Mouse (Mus musculus) MEL (cell line): ENCODE measurements around the gene Tbx19.

Experiments used
- CTCF ChIP-seq, 3 experiments: IDR thresholded peaks in 2 of 3; conservative IDR thresholded peaks in 1 of 3; 2 replicates each; pipeline ENCODE4 v1.5.1; 2011 to 2012; ENCODE audit warnings: low read length in 3 of 3, low read depth in 2 of 3, mild to moderate bottlenecking in 2 of 3, improper control_type of control experiment in 1 of 3, inconsistent platforms in 1 of 3, mixed read lengths in 1 of 3, moderate library complexity in 1 of 3; ENCODE audit not compliant: control insufficient read depth in 1 of 3, insufficient read depth in 1 of 3, poor library complexity in 1 of 3, severe bottlenecking in 1 of 3
- EP300 ChIP-seq, 2 experiments: IDR thresholded peaks; 2 replicates each; pipeline ENCODE4 v1.6.1; 2011; ENCODE audit warnings: improper control_type of control experiment in 2 of 2, low read length in 2 of 2, low read depth in 1 of 2, mild to moderate bottlenecking in 1 of 2
- POLR2AphosphoS2 ChIP-seq: IDR thresholded peaks from 2 replicates; pipeline ENCODE4 v1.6.1; 2011; ENCODE audit warnings: low read length, improper control_type of control experiment
- RAD21 ChIP-seq: IDR thresholded peaks from 2 replicates; pipeline ENCODE4 v1.6.1; 2011; ENCODE audit warnings: mild to moderate bottlenecking, low read depth, low read length, improper control_type of control experiment
- TBP ChIP-seq: IDR thresholded peaks from 2 replicates; pipeline ENCODE4 v1.8.0; 2011; ENCODE audit warnings: low read depth, low read length, improper control_type of control experiment
- ZNF384 ChIP-seq: IDR thresholded peaks from 2 replicates; pipeline ENCODE4 v1.6.1; 2012; ENCODE audit warnings: low read depth, mild to moderate bottlenecking, inconsistent platforms, low read length, improper control_type of control experiment

- no peak for TF ChIP-seq CTCF (IDR thresholded peaks at IDR 0.05 in 2 of 3, conservative IDR thresholded peaks at IDR 0.05 in 1 of 3; ENCODE audit: control insufficient read depth in 1 of 3, insufficient read depth in 1 of 3, low read depth in 2 of 3, low read length in 3 of 3, poor library complexity in 1 of 3, severe bottlenecking in 1 of 3)
- no peak for TF ChIP-seq ZNF384
- TF ChIP-seq EP300 (IDR thresholded peaks at IDR 0.05; ENCODE audit: low read depth in 1 of 2, low read length in 2 of 2): no peak
- TF ChIP-seq POLR2AphosphoS2: no peak
- TF ChIP-seq RAD21: no peak
- TF ChIP-seq TBP: no peak
Observed at GRCm38 (mm10) chr1:165190068-165190467, 29.5 kb upstream of the Tbx19 start.
